Mouse (Mus musculus) bone marrow, adult 2 months (tissue): ENCODE measurements at regions not wholly inside any gene's neighbourhood (a gene's known extent, or its start where the extent isn't known, plus 50 kb on each side); places are given as distances from the start of the nearest gene placed in this dataset.

Experiments used
- CTCF ChIP-seq: fragments of 200-500 bp; IDR thresholded peaks from 2 replicates; pipeline ENCODE4 v1.5.1; 2011; ENCODE audit warnings: low read length, control low read depth; ENCODE audit not compliant: control insufficient read depth, insufficient read depth
- POLR2A ChIP-seq: fragments of 200-500 bp; IDR thresholded peaks from 2 replicates; pipeline ENCODE4 v1.6.1; 2011; ENCODE audit warnings: low read depth, mild to moderate bottlenecking, control low read depth, low read length, borderline replicate concordance; ENCODE audit not compliant: control insufficient read depth

DNA sequence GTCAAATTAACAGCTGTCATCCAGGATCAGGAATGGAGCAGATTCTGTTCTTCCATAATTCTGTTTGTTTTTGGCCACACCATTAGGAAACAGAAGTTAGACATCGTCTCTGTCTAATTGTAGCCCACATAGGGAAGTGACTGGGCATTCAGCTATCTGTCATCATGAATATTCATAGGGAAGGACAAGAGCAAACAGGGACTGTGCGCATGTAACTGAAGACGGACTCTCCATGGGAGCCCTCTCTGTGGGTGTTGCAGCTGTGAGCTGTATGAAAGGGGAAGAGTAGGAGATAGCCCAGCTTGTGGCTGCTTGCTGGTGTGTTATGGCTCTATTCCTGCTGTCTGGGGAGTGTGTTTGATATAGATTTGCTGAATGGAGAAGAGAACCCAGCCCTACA lies 238.3 kb upstream of the Prok2 start:
- TF ChIP-seq POLR2A (no peak), CTCF (no peak)
